ENCODE assay signal across 12 mouse cellular contexts in the genomic region with DNA sequence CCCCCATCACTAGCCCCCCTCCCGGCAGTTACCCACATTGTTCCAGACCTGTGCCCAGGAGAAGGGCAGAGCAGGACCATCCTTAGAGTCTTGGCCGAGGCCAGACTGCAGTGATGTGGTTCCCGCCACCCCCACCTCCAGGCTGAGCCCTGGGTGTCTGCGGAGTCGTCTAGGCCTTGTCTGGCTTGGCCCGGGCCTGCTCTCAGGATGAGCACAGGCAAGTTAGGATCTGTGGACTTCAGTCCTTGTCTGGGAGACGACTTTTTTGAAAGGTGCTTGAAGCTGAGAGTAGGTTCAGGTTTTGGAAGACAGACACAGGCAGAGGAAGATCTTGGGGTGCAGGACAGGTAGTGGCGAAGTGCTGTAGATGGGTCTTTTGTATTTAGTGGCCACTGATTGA. TPM values are rescaled to one million over a fixed set of nuclear protein-coding genes. Genes with fewer than 3 reads are reported as not detected.
A peak's percentile ranks its signal among the peaks of the same experiment; 100 is the strongest.
DNase-seq lines count a peak whose midpoint lies in the region; ATAC-seq and TF ChIP-seq lines count a peak whose summit lies in the region.
"Had no signal": no experiment of that assay in that cellular context is flagged by ENCODE, and none has a peak within 500 bp of the region (broad histone marks: within the 10 kb centered on the region; RNA-seq: fewer than 3 reads in every experiment).

No protein-coding gene starts in this region.

- H3K9ac ChIP-seq in heart, embryonic 12.5 days: peak overlapping the region; percentile 99
- H3K9ac ChIP-seq in embryonic facial prominence, embryonic 14.5 days (ENCODE audit: low read depth, low read length): peak overlapping the region; percentile 55
- H3K9ac ChIP-seq in limb, embryonic 14.5 days (ENCODE audit: low read depth, low read length, severe bottlenecking): 0 out of 2 replicates have a peak overlapping the region, but pooled peaks have one; percentile 25
- H3K9ac ChIP-seq: liver, embryonic 15.5 days had no signal

- 35% methylated on average over 8 of the region's 8 CpGs for WGBS in heart, embryonic 12.5 days
- 55% methylated on average over 8 of the region's 8 CpGs for WGBS in embryonic facial prominence, embryonic 14.5 days
- 50% methylated on average over 8 of the region's 8 CpGs for WGBS in limb, embryonic 14.5 days

- peaks cover 83% of the 10 kb centered on the region for H3K4me1 ChIP-seq in heart, embryonic 12.5 days (replicated peaks)
- peaks cover 52% of the 10 kb centered on the region for H3K4me1 ChIP-seq in embryonic facial prominence, embryonic 14.5 days (ENCODE audit: control insufficient read depth, insufficient read depth, low read length)
- H3K4me1 ChIP-seq in limb, embryonic 14.5 days (ENCODE audit: control insufficient read depth, insufficient read depth, low read length): peaks cover 65% of the 10 kb centered on the region

- H3K79me2 ChIP-seq in C2C12 (ENCODE audit: control insufficient read depth, insufficient read depth): peaks cover 78% of the 10 kb centered on the region

- H3K27me3 ChIP-seq in heart, embryonic 12.5 days (replicated peaks): no peaks in the 10 kb centered on the region
- H3K27me3 ChIP-seq in C2C12 (ENCODE audit: control insufficient read depth, insufficient read depth, insufficient read length): no peaks in the 10 kb centered on the region
- H3K27me3 ChIP-seq in embryonic facial prominence, embryonic 14.5 days (replicated peaks; ENCODE audit: control insufficient read depth, insufficient read depth, low read length): no peaks in the 10 kb centered on the region
- H3K27me3 ChIP-seq in limb, embryonic 14.5 days (ENCODE audit: control insufficient read depth, insufficient read depth, low read length): no peaks in the 10 kb centered on the region

- TF ChIP-seq POLR2A in limb, embryonic 14.5 days (IDR thresholded peaks at IDR 0.05; ENCODE audit: borderline replicate concordance, extremely low read depth, insufficient read depth, insufficient read length): no peak

- peak overlapping the region; percentile 95 for H3K4me2 ChIP-seq in heart, embryonic 12.5 days
- peak overlapping the region; percentile 83 for H3K4me2 ChIP-seq in embryonic facial prominence, embryonic 14.5 days (ENCODE audit: low read depth, low read length)
- H3K4me2 ChIP-seq in limb, embryonic 14.5 days (replicated peaks; ENCODE audit: low read depth, low read length, severe bottlenecking): peak overlapping the region; percentile 81

- peak overlapping the region; percentile 88 for H3K4me3 ChIP-seq in heart, embryonic 12.5 days
- H3K4me3 ChIP-seq in C2C12 (ENCODE audit: insufficient read depth, poor library complexity, severe bottlenecking): peak overlapping the region; percentile 93
- peak overlapping the region; percentile 76 for H3K4me3 ChIP-seq in embryonic facial prominence, embryonic 14.5 days (ENCODE audit: low read depth, low read length)
- H3K4me3 ChIP-seq in limb, embryonic 14.5 days (replicated peaks; ENCODE audit: low read length): peak overlapping the region; percentile 91; the same call in 1 of the 2 replicates
- H3K4me3 ChIP-seq: liver, embryonic 15.5 days had no signal

- DNase-seq in heart, postnatal 4 days: no peak
- peak; percentile 66 for DNase-seq in embryonic facial prominence, embryonic 14.5 days (ENCODE audit: low spot score)
- DNase-seq in limb, embryonic 14.5 days (ENCODE audit: low spot score): no peak
- no peak for DNase-seq in cerebellum, adult 8-10 months
- no peak for DNase-seq in cerebellum, adult 11 months
- DNase-seq: thymus, adult 18-20 months had no signal

- H3ac ChIP-seq in C2C12 (ENCODE audit: control insufficient read depth, insufficient read length, low read depth): peak overlapping the region; percentile 34

- no peaks in the 10 kb centered on the region for H3K9me3 ChIP-seq in heart, embryonic 12.5 days (replicated peaks)
- H3K9me3 ChIP-seq in embryonic facial prominence, embryonic 14.5 days (ENCODE audit: control insufficient read depth, low read length): no peaks in the 10 kb centered on the region
- no peaks in the 10 kb centered on the region for H3K9me3 ChIP-seq in limb, embryonic 14.5 days (ENCODE audit: control insufficient read depth, low read length)
- H3K9me3 ChIP-seq: liver, embryonic 15.5 days had no signal

- TF ChIP-seq CTCF in C2C12 (IDR thresholded peaks at IDR 0.05; ENCODE audit: control insufficient read depth, insufficient read depth, insufficient read length): no peak

- H3K27ac ChIP-seq in heart, embryonic 12.5 days (ENCODE audit: poor library complexity, severe bottlenecking): peak overlapping the region; percentile 93
- H3K27ac ChIP-seq in embryonic facial prominence, embryonic 14.5 days (replicated peaks; ENCODE audit: low read depth, low read length): peak overlapping the region; percentile 52
- H3K27ac ChIP-seq in limb, embryonic 14.5 days (replicated peaks; ENCODE audit: low read depth, low read length): 0 out of 2 replicates have a peak overlapping the region, but pooled peaks have one; percentile 9
- H3K27ac ChIP-seq: liver, embryonic 15.5 days had no signal

- ATAC-seq in heart, embryonic 12.5 days (ENCODE audit: insufficient number of reproducible peaks, low FRiP score): no peak
- no peak for ATAC-seq in embryonic facial prominence, embryonic 14.5 days (ENCODE audit: low read depth)
- ATAC-seq in limb, embryonic 14.5 days (ENCODE audit: low FRiP score, low read depth): no peak
- ATAC-seq in megakaryocyte progenitor cell, adult 5-6 weeks (replicated peaks; ENCODE audit: poor library complexity): no peak

- H3K36me3 ChIP-seq in heart, embryonic 12.5 days: peaks cover 10% of the 10 kb centered on the region
- H3K36me3 ChIP-seq in C2C12 (ENCODE audit: control insufficient read depth, insufficient read depth): peaks cover 24% of the 10 kb centered on the region
- no peaks in the 10 kb centered on the region for H3K36me3 ChIP-seq in embryonic facial prominence, embryonic 14.5 days (ENCODE audit: control insufficient read depth, insufficient read depth, low read length)
- no peaks in the 10 kb centered on the region; the same call in 1 of the 2 replicates for H3K36me3 ChIP-seq in limb, embryonic 14.5 days (ENCODE audit: control insufficient read depth, insufficient read depth, low read length)
- H3K36me3 ChIP-seq: liver, embryonic 15.5 days had no signal

- H3K79me3 ChIP-seq in C2C12 (ENCODE audit: low read depth): peaks cover 68% of the 10 kb centered on the region

TF ChIP-seq in C2C12, 6 proteins besides CTCF, POLR2A, EP300 and RAD21:
- TF ChIP-seq FOSL1 (IDR thresholded peaks at IDR 0.05; ENCODE audit: insufficient read depth, low read length, poor library complexity, severe bottlenecking) (no peak), MYOD1 (IDR thresholded peaks at IDR 0.05; ENCODE audit: control insufficient read depth, insufficient read length, low read depth) (no peak), USF1 (IDR thresholded peaks at IDR 0.05; ENCODE audit: low read depth) (no peak), MAX (IDR thresholded peaks at IDR 0.05) (no peak), CEBPB (IDR thresholded peaks at IDR 0.05; ENCODE audit: low read depth) (no peak), MYOG (IDR thresholded peaks at IDR 0.05; ENCODE audit: control insufficient read depth, extremely low read depth, insufficient read length) (no peak)
TF ChIP-seq in C2C12: peak in this region for 0.

RNA-seq across cellular contexts. Expression of a gene that starts 2.8 kb away (rescaled TPM):
- 51.8 and 61.5 TPM in 2 replicates for polyA plus RNA-seq in heart, embryonic 12.5 days (2016; fragmentation: Nextera tagmentation; extraction: Ambion mirVana)
- 100 to 1,000 TPM; 467 to 506 TPM for total RNA-seq in heart, postnatal 4 days (2021)
- polyA plus RNA-seq in C2C12 (2012; fragmentation: generic; extraction: Trizol): 108 TPM
- 64.8 and 67.2 TPM in 2 replicates for polyA plus RNA-seq in embryonic facial prominence, embryonic 14.5 days (2014; fragmentation: Nextera tagmentation; extraction: Ambion mirVana)
- polyA plus RNA-seq in limb, embryonic 14.5 days (2012; rRNA removed): 97.4 and 126 TPM in 2 replicates
- polyA plus RNA-seq in limb, embryonic 14.5 days (2014; fragmentation: Nextera tagmentation; extraction: Ambion mirVana): 65.6 and 68.4 TPM in 2 replicates
- 0.37 TPM in 1 of 2 replicates, not detected in the other for total RNA-seq in megakaryocyte progenitor cell, adult 5-6 weeks (2015)
- total RNA-seq in megakaryocyte progenitor cell, adult 5-6 weeks (2017): not detected in 2 replicates

RNA-seq across cellular contexts. Expression of a gene that starts 18.2 kb away (rescaled TPM):
- not detected in 2 replicates for polyA plus RNA-seq in heart, embryonic 12.5 days (2016; fragmentation: Nextera tagmentation; extraction: Ambion mirVana)
- not detected for total RNA-seq in heart, postnatal 4 days (2021)
- polyA plus RNA-seq in C2C12 (2012; fragmentation: generic; extraction: Trizol): 0.06 TPM
- polyA plus RNA-seq in embryonic facial prominence, embryonic 14.5 days (2014; fragmentation: Nextera tagmentation; extraction: Ambion mirVana): 0.17 and 0.46 TPM in 2 replicates
- 0.23 and 0.26 TPM in 2 replicates for polyA plus RNA-seq in limb, embryonic 14.5 days (2012; rRNA removed)
- 0.30 TPM in 1 of 2 replicates, not detected in the other for polyA plus RNA-seq in limb, embryonic 14.5 days (2014; fragmentation: Nextera tagmentation; extraction: Ambion mirVana)
- total RNA-seq in megakaryocyte progenitor cell, adult 5-6 weeks (2015): not detected in 2 replicates
- not detected in 2 replicates for total RNA-seq in megakaryocyte progenitor cell, adult 5-6 weeks (2017)
- total RNA-seq: CH12.LX had no signal
- polyA plus RNA-seq: forebrain, embryonic 11.5 days; liver, embryonic 15.5 days had no signal

RNA-seq across cellular contexts. Expression of a gene that starts 41.0 kb away (rescaled TPM):
- not detected in 2 replicates for polyA plus RNA-seq in heart, embryonic 12.5 days (2016; fragmentation: Nextera tagmentation; extraction: Ambion mirVana)
- total RNA-seq in heart, postnatal 4 days (2021): not detected
- not detected for polyA plus RNA-seq in C2C12 (2012; fragmentation: generic; extraction: Trizol)
- 0.30 and 0.56 TPM in 2 replicates for polyA plus RNA-seq in embryonic facial prominence, embryonic 14.5 days (2014; fragmentation: Nextera tagmentation; extraction: Ambion mirVana)
- polyA plus RNA-seq in limb, embryonic 14.5 days (2012; rRNA removed): 0.29 and 0.55 TPM in 2 replicates
- polyA plus RNA-seq in limb, embryonic 14.5 days (2014; fragmentation: Nextera tagmentation; extraction: Ambion mirVana): 0.28 TPM in 1 of 2 replicates, not detected in the other
- not detected in 2 replicates for total RNA-seq in megakaryocyte progenitor cell, adult 5-6 weeks (2015)
- not detected in 2 replicates for total RNA-seq in megakaryocyte progenitor cell, adult 5-6 weeks (2017)
- total RNA-seq: CH12.LX had no signal
- polyA plus RNA-seq: forebrain, embryonic 11.5 days had no signal

Comparison
In these comparisons a context has a peak if more than half of its experiments do, and no peak if none do; other contexts are left out.
1. H3K27ac ChIP-seq: peak in every context shown above with its lines; median percentile 93 in heart, embryonic 12.5 days; 52 in embryonic facial prominence, embryonic 14.5 days; 9 in limb, embryonic 14.5 days.
2. H3K9ac ChIP-seq: peak in every context shown above with its lines; median percentile 99 in heart, embryonic 12.5 days; 55 in embryonic facial prominence, embryonic 14.5 days; 25 in limb, embryonic 14.5 days.